Mouse (Mus musculus): ENCODE results near the gene Gm21860.
"Not testable (repeated sequence)": the region's sequence is repeated elsewhere in the genome, so short reads cannot be mapped to it uniquely, and the experiment has no call there.

GRCm38 (mm10) chrY:90738841-90739530, 15.6 kb downstream of the Gm21860 start:
- TF ChIP-seq POLR2A (IDR thresholded peaks at IDR 0.05; ENCODE audit: insufficient read length, low read depth); POLR2AphosphoS2 (IDR thresholded peaks at IDR 0.05; ENCODE audit: insufficient read length, low read depth); USF1 (IDR thresholded peaks at IDR 0.05; ENCODE audit: low read depth); MAX (IDR thresholded peaks at IDR 0.05; ENCODE audit: low read depth); E2F4 (IDR thresholded peaks at IDR 0.05; ENCODE audit: insufficient read depth): not testable (repeated sequence)

Measured in myocyte (in vitro differentiated cells).